Mouse (Mus musculus): Measurements from ENCODE around the gene Gm17018.

DNA sequence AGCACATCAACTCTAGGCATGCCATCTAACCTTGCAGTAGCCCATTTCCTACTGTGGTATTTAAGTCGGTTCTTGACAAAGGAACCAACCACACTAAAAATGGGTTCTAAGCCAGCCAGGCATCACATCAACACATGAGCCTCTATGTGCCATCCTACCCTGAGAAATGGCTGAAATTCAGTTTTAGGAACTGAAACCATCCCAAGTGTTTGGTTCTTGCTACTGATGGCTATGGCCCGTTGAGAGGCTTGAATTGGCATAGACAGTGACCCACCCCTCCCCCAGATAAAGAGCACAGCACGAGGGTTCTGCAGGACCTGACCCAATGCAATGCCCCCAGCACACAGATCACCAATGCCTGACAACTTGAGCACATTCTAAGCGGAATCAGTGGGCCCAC is 63.3 kb downstream of the Gm17018 start:
- no peak for TF ChIP-seq POLR2A (IDR thresholded peaks at IDR 0.05; ENCODE audit: extremely low read depth, insufficient read depth, low read length)
- TF ChIP-seq CTCF (IDR thresholded peaks at IDR 0.05; ENCODE audit: low read depth, low read length) = no peak

All from liver, adult 2 months (tissue).